Comparison of ENCODE assay signal across 16 mouse cellular contexts in genomic region chr8:81080865-81081637, GRCm38 (mm10).
DNase-seq lines count a peak whose midpoint lies in the region; ATAC-seq lines count a peak whose summit lies in the region.
"Had no signal": no experiment of that assay in that cellular context is flagged by ENCODE, and none has a peak within 500 bp of the region (broad histone marks: within the 10 kb centered on the region; RNA-seq: fewer than 3 reads in every experiment).

No protein-coding gene starts in this region.

- no peak overlapping the region for H3K4me2 ChIP-seq in heart, embryonic 12.5 days
- H3K4me2 ChIP-seq in lung, embryonic 16.5 days (ENCODE audit: low read depth, low read length), result no peak overlapping the region
- H3K4me2 ChIP-seq in hindbrain, embryonic 15.5 days, result no peak overlapping the region
- H3K4me2 ChIP-seq: embryonic facial prominence, embryonic 12.5 days; liver, embryonic 13.5 days; stomach, embryonic 15.5 days had no signal

- 0 out of 2 replicates have a peak, but pooled peaks have one; percentile 29 for ATAC-seq in heart, embryonic 12.5 days (ENCODE audit: insufficient number of reproducible peaks, low FRiP score)
- ATAC-seq in lung, embryonic 16.5 days (ENCODE audit: low read depth), result peak; percentile 26; the same call in 1 of the 2 replicates
- peak; percentile 30; the same call in 1 of the 2 replicates for ATAC-seq in hindbrain, embryonic 15.5 days (ENCODE audit: low FRiP score, low read depth)
- ATAC-seq: intestine, postnatal 0 days had no signal

- no peaks in the 10 kb centered on the region for H3K27me3 ChIP-seq in heart, embryonic 12.5 days (replicated peaks)
- H3K27me3 ChIP-seq in lung, embryonic 16.5 days (ENCODE audit: control insufficient read depth, insufficient read depth, low read depth, low read length), result no peaks in the 10 kb centered on the region
- no peaks in the 10 kb centered on the region for H3K27me3 ChIP-seq in hindbrain, embryonic 15.5 days
- H3K27me3 ChIP-seq: CH12.LX; embryonic facial prominence, embryonic 12.5 days; liver, embryonic 13.5 days; stomach, embryonic 15.5 days had no signal

- no peaks in the 10 kb centered on the region for H3K36me3 ChIP-seq in heart, embryonic 12.5 days
- no peaks in the 10 kb centered on the region for H3K36me3 ChIP-seq in lung, embryonic 16.5 days (ENCODE audit: control insufficient read depth, insufficient read depth, low read length)
- H3K36me3 ChIP-seq in hindbrain, embryonic 15.5 days, result no peaks in the 10 kb centered on the region
- H3K36me3 ChIP-seq: embryonic facial prominence, embryonic 12.5 days; liver, embryonic 13.5 days; stomach, embryonic 15.5 days had no signal

- H3K9me3 ChIP-seq in heart, embryonic 12.5 days (replicated peaks), result peaks cover 3% of the 10 kb centered on the region; the same call in 1 of the 2 replicates
- H3K9me3 ChIP-seq in lung, embryonic 16.5 days (ENCODE audit: control insufficient read depth, low read length), result no peaks in the 10 kb centered on the region; the same call in 1 of the 2 replicates
- H3K9me3 ChIP-seq in hindbrain, embryonic 15.5 days, result no peaks in the 10 kb centered on the region
- H3K9me3 ChIP-seq: embryonic facial prominence, embryonic 12.5 days; liver, embryonic 13.5 days; stomach, embryonic 15.5 days had no signal

- H3K9ac ChIP-seq in heart, embryonic 12.5 days, result no peak overlapping the region
- no peak overlapping the region for H3K9ac ChIP-seq in lung, embryonic 16.5 days (ENCODE audit: low read length)
- no peak overlapping the region for H3K9ac ChIP-seq in hindbrain, embryonic 15.5 days
- H3K9ac ChIP-seq: embryonic facial prominence, embryonic 12.5 days; liver, embryonic 13.5 days; stomach, embryonic 15.5 days had no signal

- no peak overlapping the region for H3K27ac ChIP-seq in heart, embryonic 12.5 days (ENCODE audit: poor library complexity, severe bottlenecking)
- no peak overlapping the region for H3K27ac ChIP-seq in lung, embryonic 16.5 days (ENCODE audit: low read length)
- no peak overlapping the region for H3K27ac ChIP-seq in hindbrain, embryonic 15.5 days (replicated peaks)
- H3K27ac ChIP-seq: embryonic facial prominence, embryonic 12.5 days; liver, embryonic 13.5 days; stomach, embryonic 15.5 days had no signal

- no peak overlapping the region for H3K4me3 ChIP-seq in heart, embryonic 12.5 days
- no peak overlapping the region for H3K4me3 ChIP-seq in lung, embryonic 16.5 days (ENCODE audit: low read length)
- H3K4me3 ChIP-seq in hindbrain, embryonic 15.5 days, result no peak overlapping the region
- H3K4me3 ChIP-seq: embryonic facial prominence, embryonic 12.5 days; liver, embryonic 13.5 days; stomach, embryonic 15.5 days had no signal

- DNase-seq in heart, adult 8-10 months (ENCODE audit: low spot score), result no peak
- DNase-seq in lung, adult 18-20 months, result no peak
- peak; percentile 4 for DNase-seq in NIH3T3 (ENCODE audit: low read depth)
- DNase-seq in adrenal gland, adult (ENCODE audit: inconsistent age in 2 of 2, low spot score in 1 of 2), result no peak
- DNase-seq: cerebellum, adult 9-10 months; gastrocnemius, postnatal 36 days; liver, embryonic 13.5 days; lung, postnatal 4 days; right cerebral cortex, postnatal 14 days had no signal

- H3K4me1 ChIP-seq in heart, embryonic 12.5 days (replicated peaks), result peaks cover 2% of the 10 kb centered on the region; the same call in 1 of the 2 replicates
- no peaks in the 10 kb centered on the region for H3K4me1 ChIP-seq in lung, embryonic 16.5 days (replicated peaks; ENCODE audit: control insufficient read depth, insufficient read depth, low read length)
- no peaks in the 10 kb centered on the region for H3K4me1 ChIP-seq in hindbrain, embryonic 15.5 days (replicated peaks)
- H3K4me1 ChIP-seq: embryonic facial prominence, embryonic 12.5 days; liver, embryonic 13.5 days; stomach, embryonic 15.5 days had no signal

- 63% methylated on average over 12 of the region's 12 CpGs for WGBS in heart, embryonic 12.5 days
- WGBS in lung, embryonic 16.5 days, result 64% methylated on average over 12 of the region's 12 CpGs
- WGBS in hindbrain, embryonic 15.5 days, result 64% methylated on average over 12 of the region's 12 CpGs
